Mouse (Mus musculus): ENCODE data around the gene Smim1.

GRCm38 (mm10) chr4:153993505-153993904, 32.5 kb downstream of the Smim1 start:
- TF ChIP-seq CTCF (IDR thresholded peaks at IDR 0.05; ENCODE audit: insufficient read depth, low read depth, low read length) (no peak), POLR2A (IDR thresholded peaks at IDR 0.05; ENCODE audit: insufficient read depth, low read depth, low read length) (no peak)
